Mouse (Mus musculus): ENCODE measurements around the gene Pnpla2.

The Pnpla2 gene

DNA sequence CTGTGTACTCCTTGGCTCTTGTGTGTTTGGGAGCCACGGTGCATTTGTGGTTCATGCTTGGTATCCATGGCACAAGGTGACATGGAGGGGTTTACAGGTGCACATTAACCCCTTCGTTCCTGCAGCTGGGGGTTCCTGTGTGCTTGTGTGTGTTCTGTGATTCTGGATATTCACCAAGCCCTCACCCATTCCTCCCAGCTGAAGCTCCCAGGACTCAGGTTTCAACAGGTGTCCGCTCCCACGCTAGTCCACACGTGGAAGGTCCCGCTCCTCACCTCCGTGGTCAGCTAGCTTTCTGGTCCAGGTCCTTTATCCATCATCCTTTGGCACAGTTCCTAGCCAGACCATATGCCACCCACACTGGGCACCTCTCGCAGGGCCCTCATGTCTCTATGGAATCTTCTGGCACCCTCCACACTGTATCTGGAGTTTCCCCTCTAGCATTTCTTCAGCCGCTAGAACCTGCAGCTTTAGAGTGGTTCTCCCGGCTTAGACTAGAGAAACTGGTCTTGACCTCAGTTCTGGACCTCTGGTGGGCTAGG, 11.7 kb downstream of the Pnpla2 start:
- in situ Hi-C loops (cut with MboI; ENCODE audit: low sequenced_read_pairs), result no loop called here

DNA sequence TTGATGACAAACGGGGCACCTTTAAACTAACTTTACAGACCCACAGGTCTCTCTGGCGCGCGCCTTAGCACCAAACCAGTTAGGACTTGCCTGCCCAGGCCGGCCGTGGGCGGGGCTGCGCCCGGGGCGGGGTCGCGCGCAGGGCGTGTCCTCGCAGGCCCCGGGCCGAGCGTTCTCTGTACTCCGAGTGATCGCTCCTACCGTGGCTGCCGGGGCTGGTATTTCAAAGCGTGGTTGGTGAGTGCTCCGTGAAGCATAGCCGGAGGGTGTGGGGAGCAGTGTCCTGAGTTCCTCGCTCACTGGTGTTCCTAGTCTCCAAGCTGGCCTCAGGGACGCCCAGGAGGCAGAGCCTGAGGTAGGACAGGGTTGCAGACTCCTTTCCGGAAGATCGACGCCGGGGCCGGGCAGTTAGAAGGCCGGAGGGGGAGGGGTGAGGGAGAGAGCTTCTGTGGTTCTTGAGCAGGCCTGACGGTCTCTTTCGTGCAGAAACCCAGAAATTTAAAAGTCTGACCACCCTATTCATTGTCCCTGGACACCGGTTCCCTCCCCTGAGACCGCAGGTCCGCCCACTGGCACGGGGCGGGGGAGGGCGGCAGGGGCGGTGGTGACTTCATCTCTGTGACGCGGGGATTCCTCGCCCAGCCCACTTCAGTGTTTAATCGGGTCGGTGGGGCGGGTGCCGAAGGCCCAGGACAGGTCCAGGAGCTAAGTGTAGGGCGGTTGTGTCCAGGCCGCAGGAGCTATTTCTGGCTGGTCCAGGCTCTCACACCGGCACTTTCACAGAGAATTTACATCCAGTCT, 12.4 kb downstream of the Pnpla2 start, which contains the start of gene Cd151:
Gene Cd151, plus strand, starts transcription at position 163 of the 801 bp plus-strand sequence.
- in situ Hi-C loops (cut with MboI; ENCODE audit: low sequenced_read_pairs), result no loop called here

DNA sequence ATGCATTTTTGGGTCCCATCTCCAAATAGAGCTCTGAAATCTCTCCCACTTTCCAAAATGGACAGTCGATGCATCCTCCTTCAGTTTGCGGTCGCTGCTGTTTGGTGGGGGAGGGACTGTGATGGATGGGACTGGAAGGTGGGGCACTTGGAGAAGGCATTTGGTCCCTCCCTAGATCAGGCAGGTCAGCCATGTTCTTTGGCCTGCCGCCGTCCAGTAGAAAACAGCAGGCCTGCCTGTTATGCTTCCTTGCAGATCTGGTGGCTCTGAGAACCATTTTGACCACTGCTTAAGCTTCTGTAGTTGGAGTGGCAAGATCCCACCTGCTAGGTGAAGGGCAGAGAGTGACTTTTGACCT, 13.1 kb downstream of the Pnpla2 start:
- in situ Hi-C loops (cut with MboI; ENCODE audit: low sequenced_read_pairs), result no loop called here

DNA sequence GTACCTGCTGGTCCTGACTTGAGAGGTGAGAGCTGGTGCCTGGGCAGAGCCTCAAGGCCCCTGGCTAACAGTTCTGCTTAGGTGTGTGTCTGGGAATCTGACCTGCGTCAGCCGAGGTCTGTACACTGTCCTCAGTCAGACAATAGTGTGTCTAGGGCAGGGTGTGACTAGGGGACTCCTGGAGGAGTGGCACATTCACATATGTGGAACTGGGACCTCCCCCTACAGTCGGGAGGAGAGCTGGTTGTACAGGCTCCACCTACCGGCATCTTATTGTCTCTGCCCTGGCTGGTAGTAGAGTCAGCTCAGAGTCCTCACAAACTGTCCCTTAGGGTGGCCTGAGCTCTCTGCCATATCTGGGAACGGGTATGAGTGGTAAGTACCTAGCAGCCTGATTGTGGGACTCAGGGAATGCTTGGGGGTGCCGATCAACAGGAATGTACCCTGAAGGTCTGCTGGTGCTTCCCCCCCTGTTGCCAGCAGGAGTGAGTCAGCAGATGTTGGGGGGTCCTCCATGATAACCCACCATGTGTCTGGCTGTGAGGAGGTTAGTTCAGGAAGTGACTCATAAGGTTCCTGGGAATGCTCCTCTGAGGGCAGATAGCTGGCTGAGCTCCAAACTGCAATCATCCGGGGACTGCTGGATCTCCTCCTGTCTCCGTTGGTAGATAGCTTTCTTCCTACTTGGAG, 13.7 kb downstream of the Pnpla2 start:
- in situ Hi-C loops (cut with MboI; ENCODE audit: low sequenced_read_pairs), result no loop called here

DNA sequence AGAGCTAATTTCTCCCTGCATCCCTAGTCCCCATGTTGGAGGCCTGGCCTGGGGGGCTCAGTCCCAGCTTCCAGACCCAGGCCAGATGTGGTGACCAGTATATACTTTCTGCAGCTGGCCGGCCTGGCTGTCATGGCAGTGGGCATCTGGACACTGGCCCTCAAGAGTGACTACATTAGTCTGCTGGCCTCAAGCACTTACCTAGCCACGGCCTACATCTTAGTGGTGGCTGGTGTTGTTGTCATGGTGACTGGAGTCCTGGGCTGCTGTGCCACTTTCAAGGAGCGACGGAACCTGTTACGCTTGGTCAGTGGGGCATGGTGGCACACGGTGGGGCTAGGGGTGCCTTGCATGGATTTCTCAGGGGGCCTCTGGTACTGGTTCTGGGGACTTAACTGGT, 14.4 kb downstream of the Pnpla2 start:
- in situ Hi-C loops (cut with MboI; ENCODE audit: low sequenced_read_pairs), result no loop called here

DNA sequence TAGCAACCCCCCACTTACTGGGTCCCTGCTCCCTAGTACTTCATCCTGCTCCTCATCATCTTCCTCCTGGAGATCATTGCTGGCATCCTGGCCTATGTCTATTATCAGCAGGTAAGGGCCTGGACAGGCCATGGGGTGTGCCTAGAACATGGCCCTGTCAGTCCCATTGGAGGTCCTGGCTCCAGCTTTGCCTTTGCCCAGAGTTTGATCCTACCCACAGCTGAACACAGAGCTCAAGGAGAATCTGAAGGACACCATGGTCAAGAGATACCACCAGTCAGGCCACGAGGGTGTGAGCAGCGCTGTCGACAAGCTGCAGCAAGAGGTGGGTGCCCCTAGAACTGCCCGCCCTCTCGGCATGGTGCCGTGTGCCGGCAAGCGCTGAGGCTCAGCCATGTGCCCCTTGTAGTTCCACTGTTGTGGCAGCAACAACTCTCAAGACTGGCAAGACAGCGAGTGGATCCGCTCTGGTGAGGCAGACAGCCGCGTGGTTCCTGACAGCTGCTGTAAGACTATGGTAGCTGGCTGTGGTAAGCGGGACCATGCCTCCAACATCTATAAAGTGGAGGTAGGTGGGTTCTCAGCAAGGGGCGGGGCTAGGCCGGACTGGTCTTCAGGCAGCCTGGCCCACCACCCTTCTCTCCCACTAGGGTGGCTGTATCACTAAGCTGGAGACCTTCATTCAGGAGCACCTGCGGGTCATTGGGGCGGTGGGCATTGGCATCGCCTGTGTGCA, 15.1 kb downstream of the Pnpla2 start:
- in situ Hi-C loops (cut with MboI; ENCODE audit: low sequenced_read_pairs), result no loop called here

DNA sequence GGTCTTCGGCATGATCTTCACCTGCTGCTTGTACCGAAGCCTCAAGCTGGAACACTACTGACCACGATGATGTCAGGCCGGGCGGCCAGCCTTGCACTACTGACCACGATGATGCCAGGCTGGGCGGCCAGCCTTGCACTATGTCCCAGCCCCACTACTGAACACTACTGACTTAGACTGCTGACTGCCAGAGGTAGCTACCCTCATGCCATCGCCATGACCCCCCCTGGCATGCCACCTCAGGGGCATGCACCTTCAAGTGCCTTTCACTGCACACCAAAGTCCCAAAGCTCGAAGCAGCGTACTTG, 15.6 kb downstream of the Pnpla2 start:
- in situ Hi-C loops (cut with MboI; ENCODE audit: low sequenced_read_pairs), result no loop called here

DNA sequence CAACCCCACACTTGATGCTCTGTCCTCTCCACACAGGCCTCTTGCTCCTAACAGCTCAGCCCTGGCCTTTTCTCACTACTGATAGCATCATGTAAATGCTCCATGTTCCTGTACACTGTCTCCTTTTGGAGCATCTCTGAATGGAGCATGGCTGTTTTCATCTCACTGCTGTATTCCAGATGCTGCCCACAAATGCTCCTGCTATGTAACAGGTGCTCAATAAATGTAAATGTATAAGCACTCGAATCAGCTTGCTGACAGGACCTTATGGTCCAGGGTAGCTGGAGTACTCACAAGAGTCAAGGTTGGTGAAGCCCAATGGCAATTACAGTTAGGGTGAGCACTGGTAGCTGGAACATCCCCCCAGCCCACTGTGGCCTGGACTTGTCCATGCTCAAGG, 16.2 kb downstream of the Pnpla2 start:
- in situ Hi-C loops (cut with MboI; ENCODE audit: low sequenced_read_pairs), result no loop called here

DNA sequence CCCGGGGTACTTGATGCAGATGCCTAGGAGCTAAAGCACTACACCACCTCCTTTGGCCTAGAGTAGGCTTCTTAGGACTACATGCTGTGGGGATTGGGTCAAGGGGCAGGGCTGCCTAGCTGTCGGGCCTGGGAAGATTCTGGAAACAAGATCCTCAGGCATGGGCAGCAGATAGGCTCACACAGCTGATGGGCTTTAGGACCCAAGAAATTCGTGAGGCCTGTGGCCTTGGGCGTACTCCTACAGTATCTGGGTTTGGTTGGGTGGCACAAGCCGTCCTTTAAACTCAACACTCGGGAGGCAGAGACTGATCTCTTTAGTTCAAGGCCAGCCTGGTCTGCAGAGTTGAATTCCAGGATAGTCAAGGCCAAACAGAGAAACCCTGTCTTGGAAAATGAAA, 17.2 kb downstream of the Pnpla2 start:
- in situ Hi-C loops (cut with MboI; ENCODE audit: low sequenced_read_pairs), result no loop called here

DNA sequence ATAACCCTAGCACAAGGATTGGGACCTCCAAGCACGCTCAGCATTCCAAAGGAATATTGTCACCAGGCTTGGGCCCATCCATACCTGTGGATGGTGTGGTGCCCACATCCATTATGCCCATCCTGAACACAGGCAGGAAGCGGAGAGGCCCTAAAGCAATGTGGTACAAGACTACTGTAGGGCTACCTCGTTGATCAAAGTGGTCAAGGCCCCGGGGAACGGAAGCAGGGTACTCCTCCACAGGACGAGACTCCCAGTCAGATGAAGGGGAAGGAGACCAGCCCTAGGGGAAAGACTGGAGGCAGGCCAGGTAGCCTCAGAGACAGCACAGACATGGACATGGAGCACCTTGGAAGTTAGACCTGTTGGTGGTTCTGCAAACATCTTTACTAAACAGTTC, 17.8 kb downstream of the Pnpla2 start:
- in situ Hi-C loops (cut with MboI; ENCODE audit: low sequenced_read_pairs), result no loop called here

DNA sequence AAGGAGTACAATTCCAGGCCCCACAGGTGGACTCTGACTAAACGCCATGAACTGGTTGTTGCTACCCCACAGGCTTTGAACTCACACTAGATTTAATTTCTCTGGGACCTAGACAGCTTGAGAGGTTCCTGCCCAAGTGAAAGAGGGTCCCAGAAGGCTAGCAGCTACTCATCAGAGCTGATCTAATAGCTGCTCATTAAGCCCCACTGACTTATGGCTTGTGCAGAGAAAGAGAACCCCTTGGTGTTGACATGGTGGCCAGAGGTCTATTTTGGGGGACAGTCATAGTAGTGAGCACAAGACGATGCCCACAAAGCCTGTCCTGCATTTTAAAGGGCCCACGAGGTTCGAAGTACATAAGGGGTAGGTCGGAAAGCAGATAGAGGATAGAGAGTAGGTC, 19.2 kb downstream of the Pnpla2 start:
- in situ Hi-C loops (cut with MboI; ENCODE audit: low sequenced_read_pairs), result no loop called here

DNA sequence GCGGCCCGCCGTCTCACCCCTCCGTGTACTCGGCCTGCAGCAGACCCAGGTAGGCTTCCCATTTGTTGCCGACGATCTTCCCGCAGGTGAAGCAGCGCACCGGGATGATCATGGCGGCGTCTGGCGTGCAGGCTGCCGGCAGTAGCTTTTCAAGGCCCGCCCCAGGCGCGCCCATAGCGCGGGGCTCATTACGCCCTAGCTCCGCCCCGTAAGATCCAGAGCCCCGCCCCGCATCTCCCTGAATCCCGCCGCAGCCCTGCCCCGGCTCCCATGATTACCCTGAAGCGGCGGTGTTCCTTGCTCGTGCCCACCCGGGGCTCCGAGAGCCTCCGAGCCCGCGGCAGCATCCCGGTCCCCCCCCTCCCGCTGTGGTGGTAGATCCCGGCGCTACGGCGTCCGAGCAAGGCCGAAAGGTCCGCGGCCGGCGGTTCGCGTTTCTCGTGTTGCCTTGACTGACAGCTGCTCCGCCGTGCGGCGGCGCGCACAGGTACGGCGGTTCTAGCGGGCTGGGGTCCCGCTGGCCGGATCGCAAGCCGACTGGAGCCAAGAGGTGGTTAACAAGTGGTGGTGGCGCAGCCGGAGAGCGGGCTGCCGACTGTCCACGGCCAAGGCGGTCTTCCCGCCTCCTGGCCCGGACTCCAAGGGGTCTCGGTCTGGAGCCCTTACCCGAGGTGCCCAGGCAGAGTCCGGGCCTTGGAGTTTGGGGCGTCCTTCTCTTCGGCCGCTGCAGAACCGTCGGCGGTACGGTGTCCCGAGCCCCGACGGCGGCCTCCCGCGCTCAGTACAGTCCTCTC, 20.2 kb downstream of the Pnpla2 start, which contains the start of the genes Polr2l and Tspan4:
Gene Polr2l, minus strand, starts transcription at position 122 of the 794 bp plus-strand sequence.
Gene Tspan4, plus strand, starts transcription at position 230 of the 794 bp plus-strand sequence.
- in situ Hi-C loops (cut with MboI; ENCODE audit: low sequenced_read_pairs), result no loop called here

DNA sequence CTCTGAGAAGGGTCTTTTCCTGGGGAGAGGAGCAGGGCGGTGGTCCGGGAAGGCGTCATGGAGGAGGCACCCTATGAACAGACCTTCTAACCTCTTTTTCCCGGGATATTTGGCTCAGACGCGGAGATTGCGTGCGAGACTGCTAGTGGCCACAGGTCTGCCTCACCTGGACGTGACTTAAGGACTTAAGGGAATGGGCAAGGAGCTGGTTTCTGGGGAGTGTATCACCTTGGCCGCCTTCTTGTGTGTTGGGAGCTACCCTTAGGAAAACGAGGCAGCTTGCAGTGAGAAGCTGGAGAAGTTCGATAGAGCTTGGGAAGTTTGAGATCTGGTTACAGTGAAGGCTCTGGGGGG, 20.8 kb downstream of the Pnpla2 start:
- in situ Hi-C loops (cut with MboI; ENCODE audit: low sequenced_read_pairs), result no loop called here

DNA sequence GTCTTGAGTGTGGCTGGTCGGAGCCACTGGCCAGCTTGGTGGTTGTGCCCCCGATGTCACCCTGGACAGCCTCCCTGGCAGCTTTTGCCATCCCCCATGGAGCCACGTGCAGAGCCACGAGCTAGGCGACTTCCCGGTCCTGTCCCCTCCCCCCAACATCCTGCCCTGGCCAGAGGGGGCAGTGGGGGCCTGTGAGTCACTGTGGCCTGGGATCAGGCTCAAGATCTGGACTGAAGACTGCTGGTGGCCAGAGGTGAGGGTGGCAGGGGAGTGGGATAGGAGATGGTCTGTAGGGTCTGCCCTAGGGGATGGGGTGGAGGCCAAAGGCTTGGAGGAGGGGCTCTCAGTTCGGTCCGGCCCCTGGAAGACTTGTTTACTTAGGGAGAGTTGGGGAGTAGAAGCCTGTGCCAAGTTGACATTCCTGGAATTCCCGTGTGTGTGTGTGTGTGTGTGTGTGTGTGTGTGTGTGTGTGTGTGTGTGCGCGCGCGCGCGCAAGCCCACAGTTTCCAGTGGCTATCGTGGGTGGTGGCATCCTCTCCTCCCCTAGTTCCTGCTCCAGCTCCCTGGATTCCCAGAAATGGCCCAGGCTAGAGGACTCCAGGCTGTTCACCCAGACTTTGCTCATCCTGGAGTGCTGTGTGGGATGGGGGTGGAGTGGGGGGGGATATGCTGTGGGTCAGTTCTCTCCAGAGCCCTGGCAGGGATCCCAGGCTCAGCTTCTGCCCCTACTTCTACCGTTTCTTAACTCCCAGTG, 21.4 kb downstream of the Pnpla2 start:
- in situ Hi-C loops (cut with MboI; ENCODE audit: low sequenced_read_pairs), result no loop called here

DNA sequence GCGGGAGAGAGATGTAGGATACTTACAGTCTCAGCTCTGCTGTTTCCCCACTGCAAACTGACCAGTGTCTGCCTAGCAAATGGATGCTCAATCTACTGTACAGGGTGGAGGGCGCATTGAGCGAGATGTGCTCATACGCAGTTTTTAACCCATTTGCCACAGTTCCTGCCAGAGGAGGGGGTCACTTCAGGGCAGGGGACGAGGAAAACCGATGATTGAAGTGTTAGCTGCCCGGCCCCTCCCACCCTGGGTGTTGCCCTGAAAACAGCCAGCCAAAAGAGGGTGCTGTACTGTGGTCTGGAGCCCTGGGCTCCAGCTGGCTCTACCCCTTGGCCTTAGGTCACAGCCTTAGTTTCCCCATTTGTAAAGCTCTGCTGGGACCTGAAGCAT, 22.0 kb downstream of the Pnpla2 start:
- in situ Hi-C loops (cut with MboI; ENCODE audit: low sequenced_read_pairs), result no loop called here

DNA sequence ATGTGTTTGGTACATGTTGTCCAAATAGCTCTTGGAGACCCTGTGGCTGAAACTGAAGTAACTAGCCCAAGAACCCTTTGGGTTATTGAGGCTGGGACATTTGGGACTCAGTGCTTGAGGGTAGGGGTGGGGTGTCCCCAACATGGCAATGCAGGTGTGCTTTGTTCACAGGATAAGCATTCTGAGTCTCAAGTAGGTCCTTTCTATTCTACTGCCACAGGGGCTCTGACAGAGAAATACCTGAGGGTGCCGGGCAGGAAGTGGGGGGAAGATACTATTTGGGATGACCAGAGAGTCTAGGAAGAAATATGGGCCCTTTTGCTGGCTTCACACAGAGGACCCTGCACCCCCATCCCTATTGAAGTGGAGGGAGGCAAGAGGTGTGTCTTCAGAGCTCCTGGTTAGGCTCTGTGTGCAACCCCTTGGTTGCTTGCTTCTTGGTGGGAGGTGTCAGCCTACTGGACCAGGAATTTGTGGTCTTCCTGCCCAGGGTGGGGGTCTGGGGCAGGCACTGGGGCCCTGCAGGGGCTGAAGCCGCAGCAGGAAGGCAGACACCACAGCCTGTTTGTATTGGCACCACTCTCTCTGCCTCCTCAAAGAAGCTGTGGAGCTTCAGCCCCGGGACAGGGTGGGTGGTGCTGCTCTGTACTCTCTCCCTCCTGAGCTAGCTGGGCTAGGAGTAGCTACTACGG, 22.7 kb downstream of the Pnpla2 start:
- in situ Hi-C loops (cut with MboI; ENCODE audit: low sequenced_read_pairs), result no loop called here

DNA sequence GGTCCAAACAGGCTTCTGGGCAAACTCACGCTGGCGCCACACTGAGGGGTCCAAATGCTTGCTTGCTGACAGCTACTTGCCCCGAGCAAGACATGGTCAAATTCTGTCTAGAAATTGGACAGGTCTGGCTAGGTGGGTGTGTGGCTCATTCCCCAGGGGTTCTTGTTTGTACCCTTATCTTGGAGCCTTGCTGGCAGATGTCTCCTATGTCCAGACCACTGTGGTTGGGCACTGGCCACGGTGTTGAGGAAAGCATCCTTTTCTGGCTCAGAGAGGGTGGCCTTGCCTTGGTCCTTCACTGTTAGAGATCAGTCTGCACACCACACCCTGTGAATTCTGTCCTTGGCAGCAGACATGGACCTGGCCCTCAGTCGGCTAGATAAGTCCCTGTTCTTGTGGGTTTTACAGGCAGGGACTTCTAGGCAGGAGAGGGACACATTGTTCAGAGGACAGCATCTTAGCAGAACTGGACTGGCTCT, 23.3 kb downstream of the Pnpla2 start:
- in situ Hi-C loops (cut with MboI; ENCODE audit: low sequenced_read_pairs), result no loop called here

DNA sequence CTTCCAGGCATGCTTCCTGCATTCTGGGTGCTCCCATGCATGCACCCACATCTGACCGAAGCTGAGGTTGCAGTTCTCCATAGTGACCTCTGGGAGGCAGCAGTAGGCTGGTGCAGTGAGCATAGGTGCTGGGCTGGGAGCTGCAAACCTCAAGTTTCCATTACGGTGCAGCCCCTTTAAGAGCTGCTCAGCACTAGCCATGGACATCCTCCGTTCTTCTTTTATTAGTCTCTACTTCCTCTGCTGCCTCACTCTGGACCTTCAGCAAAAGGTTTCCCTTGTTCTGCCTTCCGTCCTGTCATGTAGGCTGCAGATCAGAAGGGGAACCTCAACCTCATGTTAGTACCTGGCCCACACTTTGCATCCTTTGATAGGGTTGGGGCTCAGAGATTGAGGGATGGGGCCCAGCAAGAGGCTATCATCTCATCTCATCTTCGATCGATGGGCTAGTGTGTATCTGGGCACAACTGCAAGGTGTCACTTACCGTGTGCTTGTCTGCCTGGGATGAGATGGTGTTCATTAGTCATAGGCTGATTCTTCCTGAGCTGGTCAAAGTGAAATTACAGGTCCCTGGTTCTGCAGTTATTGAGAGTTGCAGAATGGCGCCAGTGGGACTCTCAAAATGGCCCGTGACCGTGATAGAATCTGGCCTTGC, 26.0 kb downstream of the Pnpla2 start:
- in situ Hi-C loops (cut with MboI; ENCODE audit: low sequenced_read_pairs), result no loop called here

Measured in CH12F3 (cell line).